Mouse (Mus musculus): ENCODE data around the gene Syt1.

The Syt1 gene

GRCm38 (mm10) chr10:108753304-108753703 is 257.5 kb downstream of the Syt1 start:
- no peak for DNase-seq

GRCm38 (mm10) chr10:108743759-108744158 is 267.0 kb downstream of the Syt1 start:
- DNase-seq = no peak

GRCm38 (mm10) chr10:108733982-108734381 is 276.8 kb downstream of the Syt1 start:
- peak; percentile 71 to 82 for DNase-seq

GRCm38 (mm10) chr10:108728961-108729360 is 281.8 kb downstream of the Syt1 start:
- DNase-seq = peak in 1 of 2 experiments; percentile 22

- no peak for DNase-seq
Measured at GRCm38 (mm10) chr10:108726391-108726790, 284.4 kb downstream of the Syt1 start.

GRCm38 (mm10) chr10:108724878-108725277 is 285.9 kb downstream of the Syt1 start:
- peak; percentile 7 to 43 for DNase-seq

GRCm38 (mm10) chr10:108710514-108710913 is 300.3 kb downstream of the Syt1 start:
- no peak for DNase-seq

DNA sequence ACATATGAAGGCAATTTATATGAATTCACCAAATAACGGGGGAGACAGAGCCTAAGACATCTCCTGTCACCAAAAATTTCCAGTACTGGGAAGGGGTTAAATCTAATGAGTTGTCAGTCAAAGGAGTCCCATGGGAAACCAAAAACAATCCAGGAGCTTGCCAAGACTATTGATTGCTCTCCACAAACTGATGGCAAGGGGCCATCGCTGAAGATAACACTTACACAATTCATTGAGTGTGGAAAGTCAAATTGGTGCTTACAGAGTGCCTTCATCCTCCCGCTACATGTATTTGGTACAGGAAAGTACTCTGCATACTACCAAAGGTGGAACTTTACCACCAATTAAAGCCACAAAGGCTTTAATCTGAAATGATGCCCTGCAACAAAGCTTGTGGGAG is 305.1 kb downstream of the Syt1 start:
- DNase-seq = no peak

GRCm38 (mm10) chr10:108701361-108702128 is 309.2 kb downstream of the Syt1 start:
- no peak for DNase-seq

GRCm38 (mm10) chr10:108699946-108700345 is 310.8 kb downstream of the Syt1 start, which contains the start of gene Gm5136:
TSS of gene Gm5136 (minus strand) at chr10:108700160.
- DNase-seq = no peak

- DNase-seq = no peak
Measured at GRCm38 (mm10) chr10:108697062-108697461, 313.7 kb downstream of the Syt1 start.

DNA sequence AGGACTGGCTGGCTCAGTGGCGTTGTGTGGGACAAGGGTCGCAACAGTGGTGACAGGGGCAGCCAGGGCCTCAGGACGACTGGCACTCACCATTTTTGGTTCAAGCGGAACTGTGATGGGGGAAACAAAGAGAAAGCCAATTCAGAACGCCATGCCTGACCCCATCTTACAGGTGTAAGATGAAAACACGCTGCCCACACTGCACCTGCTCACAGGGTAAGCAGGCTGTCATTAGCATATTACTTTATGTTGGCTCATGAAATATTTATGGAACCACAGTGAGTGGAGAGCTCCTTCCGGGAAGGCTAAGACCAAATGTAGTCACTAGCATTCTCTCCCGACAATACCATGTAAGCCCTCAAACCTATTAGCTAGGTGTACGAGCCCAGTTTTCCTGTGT is 319.8 kb downstream of the Syt1 start:
- no peak for DNase-seq

DNA sequence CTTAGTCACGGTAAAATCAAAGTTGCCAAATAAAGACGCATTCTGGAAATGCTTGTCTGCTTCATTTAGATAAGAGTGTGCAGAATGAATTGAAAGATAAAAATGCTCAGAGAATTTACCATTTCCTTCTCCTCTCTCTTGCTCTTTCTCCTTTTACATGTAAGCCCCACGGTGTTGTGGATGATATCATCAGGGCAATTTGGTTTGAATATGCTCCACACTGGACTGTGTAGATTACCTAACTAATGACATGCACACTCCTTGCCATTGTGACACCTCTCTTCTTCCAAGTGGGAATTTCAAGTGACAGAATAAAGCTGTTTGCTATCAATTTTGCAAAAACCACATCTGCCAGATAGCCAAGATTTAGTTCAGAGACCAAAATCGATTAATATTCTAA is 324.1 kb downstream of the Syt1 start:
- no peak for DNase-seq

GRCm38 (mm10) chr10:108679675-108680390 is 330.9 kb downstream of the Syt1 start:
- peak; percentile 50 to 56 for DNase-seq

DNA sequence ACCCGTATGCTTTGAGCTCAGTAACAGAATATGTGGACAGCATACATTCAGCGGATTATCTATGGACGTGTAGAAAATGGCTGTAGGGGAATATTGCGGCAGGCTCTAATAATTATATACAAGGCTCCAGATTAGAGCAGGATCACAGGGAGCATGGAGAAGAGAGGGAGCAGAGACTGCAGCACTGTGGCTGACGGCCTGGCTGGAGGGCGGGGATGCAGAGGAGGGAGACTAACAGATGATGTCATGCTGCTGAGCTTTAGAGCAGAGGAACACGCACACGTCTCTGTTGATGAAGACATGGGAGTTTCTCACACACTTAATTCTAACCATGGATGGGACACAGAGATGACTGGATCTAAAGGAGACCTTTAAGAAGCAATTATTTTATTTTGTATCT is 333.7 kb downstream of the Syt1 start:
- no peak for DNase-seq

DNA sequence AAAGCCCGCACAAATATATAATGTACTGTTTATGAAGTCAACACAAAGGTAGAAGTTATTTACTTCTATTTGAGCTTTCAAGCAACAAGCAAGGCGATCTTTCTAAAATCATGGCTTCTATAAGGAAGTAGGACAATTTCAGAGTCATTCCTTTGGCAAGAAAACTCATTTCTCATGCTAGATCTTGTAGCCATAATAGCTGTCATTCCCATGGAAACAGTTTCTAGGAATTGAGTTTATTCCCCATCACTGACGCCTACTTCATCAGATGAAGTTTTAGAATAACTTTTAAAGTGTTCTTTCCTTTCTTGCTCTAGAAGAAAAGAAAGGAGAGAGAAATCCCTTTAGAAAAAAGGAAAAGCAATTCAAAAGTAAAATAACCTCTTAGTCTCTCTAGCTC is 341.8 kb downstream of the Syt1 start:
- no peak for DNase-seq

DNA sequence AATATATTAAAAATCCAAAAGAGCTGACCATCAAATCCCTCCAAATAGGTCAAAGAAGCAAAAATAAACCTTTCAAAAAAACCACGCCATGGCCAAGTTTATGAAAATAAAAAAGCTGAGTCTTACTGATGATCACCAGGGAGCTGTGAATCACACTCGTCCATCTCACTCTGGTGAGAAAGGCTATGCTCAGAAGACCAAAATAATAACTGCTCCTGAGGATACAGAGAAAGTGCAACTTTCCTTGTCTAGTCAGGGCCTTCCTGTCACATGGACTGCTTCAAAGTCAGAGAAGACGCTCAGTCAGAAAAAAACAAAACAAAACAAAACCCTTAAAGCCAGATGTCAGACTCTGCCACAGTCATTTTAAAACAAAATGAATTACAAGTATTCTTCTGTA is 350.5 kb downstream of the Syt1 start:
- no peak for DNase-seq

DNA sequence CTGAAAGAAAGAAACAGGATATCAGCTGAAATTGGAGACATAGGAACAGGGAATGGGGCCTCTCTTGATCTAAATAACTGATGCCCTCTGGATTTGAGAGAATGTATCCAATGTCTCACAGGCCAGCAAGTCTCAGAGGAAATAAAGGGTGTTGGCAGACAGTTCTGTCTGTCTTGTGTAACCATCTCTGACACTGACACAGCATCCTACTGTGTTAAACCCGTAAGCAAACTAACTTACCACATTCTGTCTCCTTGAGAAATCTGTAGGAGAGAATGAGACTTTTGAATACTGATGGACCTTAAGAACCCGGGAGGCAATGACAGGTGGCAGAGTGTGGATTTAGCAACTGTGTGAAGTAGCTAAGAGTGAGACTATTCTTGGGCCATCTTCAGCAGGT is 352.5 kb downstream of the Syt1 start:
- no peak for DNase-seq

GRCm38 (mm10) chr10:108657669-108658068 is 353.1 kb downstream of the Syt1 start:
- no peak for DNase-seq

GRCm38 (mm10) chr10:108656898-108657297 is 353.9 kb downstream of the Syt1 start:
- no peak for DNase-seq

DNA sequence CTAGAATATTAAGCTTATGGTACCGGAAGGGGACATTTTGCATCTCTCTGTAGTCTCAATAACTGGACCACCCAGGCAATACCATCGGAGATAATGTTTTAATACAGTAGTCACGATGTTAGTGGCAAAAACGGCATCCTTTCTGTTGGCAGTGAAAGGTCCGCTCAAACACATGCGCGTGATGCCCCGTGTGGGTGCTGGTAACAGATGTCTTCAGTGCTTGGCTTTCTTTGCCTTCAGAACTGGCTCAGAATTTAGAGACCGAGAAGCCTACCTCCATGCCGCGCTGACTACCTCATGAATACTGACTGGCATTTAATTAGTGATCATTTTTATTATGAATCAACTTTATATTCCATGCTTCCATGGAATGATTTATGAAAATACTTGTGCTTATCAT is 355.7 kb downstream of the Syt1 start:
- peak; percentile 37 to 47 for DNase-seq

DNA sequence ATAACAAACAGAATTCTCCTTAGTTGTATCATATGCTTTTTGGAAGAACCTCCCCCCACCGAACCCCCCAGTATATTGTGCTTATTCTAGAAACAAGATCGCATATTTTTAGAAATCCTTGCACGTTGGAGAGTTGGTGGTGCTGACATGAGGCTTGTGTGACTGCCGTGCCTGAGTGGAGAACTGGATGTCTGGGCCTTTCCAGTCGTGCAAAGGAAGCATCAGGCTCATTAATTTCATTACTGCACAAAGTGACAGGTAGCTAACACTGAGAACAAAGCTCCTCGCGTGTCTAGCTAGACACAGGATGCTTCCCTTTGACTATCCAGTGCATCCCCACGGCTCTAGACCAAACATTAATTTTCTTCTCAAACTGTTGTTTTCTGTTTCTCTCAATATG is 358.0 kb downstream of the Syt1 start:
- DNase-seq = no peak

GRCm38 (mm10) chr10:108652066-108652465 is 358.7 kb downstream of the Syt1 start:
- peak; percentile 57 to 71 for DNase-seq

DNA sequence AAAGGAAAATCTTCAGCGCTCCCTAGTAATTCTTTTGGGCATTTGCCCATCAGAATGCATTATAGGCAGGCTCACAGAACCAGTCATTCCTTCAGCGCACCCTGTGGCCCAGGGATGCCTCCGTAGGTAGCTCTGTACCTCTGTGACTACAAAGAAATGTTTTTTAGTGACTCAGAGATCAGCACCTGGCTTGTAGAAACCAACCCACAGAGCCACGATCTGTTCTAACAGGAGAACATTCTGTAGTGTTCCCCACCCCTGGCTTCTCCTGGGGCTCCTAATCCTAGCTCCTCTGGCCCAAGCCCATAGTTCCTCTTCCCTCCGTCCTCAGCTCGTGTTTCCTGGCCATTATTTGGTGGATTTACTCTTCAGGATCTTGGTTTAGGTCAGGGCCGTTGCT is 361.6 kb downstream of the Syt1 start:
- DNase-seq = peak; percentile 49 to 58

All from cerebellum, postnatal 10 days (tissue).